Mouse (Mus musculus) brain, embryonic 14.5 days (tissue): ENCODE measurements at regions not wholly inside any gene's neighbourhood (a gene's known extent, or its start where the extent isn't known, plus 50 kb on each side); places are given as distances from the start of the nearest gene placed in this dataset.

Experiments used
- CTCF ChIP-seq: fragments of 200-500 bp; IDR thresholded peaks from 2 replicates; pipeline ENCODE4 v1.5.1; 2012; ENCODE audit warnings: inconsistent platforms, mild to moderate bottlenecking, moderate library complexity, borderline replicate concordance; ENCODE audit not compliant: insufficient read depth, insufficient read length; ENCODE audit errors: extremely low read depth
- POLR2A ChIP-seq: fragments of 200-500 bp; IDR thresholded peaks from 2 replicates; pipeline ENCODE4 v1.6.1; 2012; ENCODE audit warnings: mild to moderate bottlenecking, inconsistent platforms, borderline replicate concordance; ENCODE audit not compliant: poor library complexity, insufficient read depth, insufficient read length, severe bottlenecking; ENCODE audit errors: extremely low read depth

DNA sequence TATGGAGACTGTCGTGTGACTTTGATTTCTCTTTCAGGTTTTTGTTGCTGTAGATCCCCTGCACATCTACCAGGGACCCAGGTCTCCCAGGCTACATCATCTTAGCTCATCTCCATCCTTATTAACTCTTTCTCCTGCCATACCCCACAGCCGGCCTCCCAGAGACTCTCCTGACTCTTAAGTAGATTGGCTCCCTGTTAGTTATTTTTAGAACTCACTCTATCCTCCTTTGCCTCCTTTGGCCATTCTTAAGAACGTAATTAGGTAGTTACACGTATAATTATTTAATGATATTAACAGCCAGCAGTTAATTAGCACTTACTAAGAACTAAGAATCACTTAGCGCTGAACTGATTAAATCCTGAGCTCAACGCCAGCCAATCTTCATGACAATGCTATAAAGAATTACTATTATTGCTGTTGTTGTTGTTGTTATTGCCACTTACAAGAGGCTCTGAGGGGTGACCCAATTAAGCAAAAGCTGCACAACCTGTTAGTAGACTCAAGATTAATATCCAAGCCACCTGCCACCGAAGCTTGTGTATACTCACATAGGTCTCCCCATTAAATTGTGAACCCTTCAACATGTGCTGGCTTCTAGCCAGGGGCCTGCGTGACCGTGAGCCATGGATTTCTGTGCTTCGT, 63.0 kb upstream of the Msx2 start:
- TF ChIP-seq POLR2A: no peak
- TF ChIP-seq CTCF: no peak
